Mouse (Mus musculus): ENCODE data around the gene Lin54. TPM values are rescaled to one million over a fixed set of nuclear protein-coding genes. Genes with fewer than 3 reads are reported as not detected.

Gene Lin54
- polyA plus RNA-seq (2015; fragmentation: Nextera tagmentation; extraction: Ambion mirVana), result 11.2 and 12.1 TPM in 2 replicates

DNA sequence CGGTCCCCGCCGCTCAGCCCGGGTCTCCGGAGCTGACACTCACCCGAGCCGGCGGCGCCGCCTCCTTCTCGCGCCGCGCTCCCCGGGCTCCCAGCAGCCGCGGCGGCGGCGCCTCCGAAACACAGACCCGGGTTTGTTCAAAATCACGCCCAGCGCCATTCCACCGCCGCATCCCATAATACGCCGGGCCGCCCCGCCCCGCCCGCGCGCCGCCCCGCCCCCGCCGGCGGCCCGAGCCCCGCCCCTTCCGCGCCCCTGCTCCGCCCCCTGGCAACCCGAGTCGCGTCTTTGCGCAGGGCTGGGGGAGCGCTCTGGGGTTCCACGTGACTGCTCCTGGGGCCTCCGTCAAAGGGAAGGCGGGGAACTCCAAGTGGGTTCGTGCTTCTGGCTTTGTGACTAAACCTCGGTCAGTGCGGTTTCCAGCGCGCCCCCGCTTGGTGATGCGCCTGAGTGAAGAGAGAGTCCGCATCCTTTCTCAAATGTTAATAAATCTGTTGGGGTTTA lies at the start of gene Lin54:
TSS of gene Lin54 (minus strand) at position 182 of the 504 bp plus-strand sequence.
- Histone ChIP-seq H3K4me3 (ENCODE audit: low read length) (peak within 1 kb of the TSS; percentile 85), H3K9me3 (ENCODE audit: low read length) (no peaks in the 10 kb centered on the region), H3K4me2 (replicated peaks; ENCODE audit: low read depth, low read length) (peak within 1 kb of the TSS; percentile 96), H3K9ac (replicated peaks; ENCODE audit: low read length) (peak within 1 kb of the TSS; percentile 80), H3K27me3 (ENCODE audit: insufficient read depth, low read length) (no peaks in the 10 kb centered on the region), H3K4me1 (ENCODE audit: insufficient read depth, low read length) (peaks cover 18% of the 10 kb centered on the region), H3K27ac (ENCODE audit: low read length) (peak within 1 kb of the TSS; percentile 75), H3K36me3 (ENCODE audit: insufficient read depth, low read length) (no peaks in the 10 kb centered on the region)
- WGBS, result under 1% methylated on average over 47 of the region's 60 CpGs
- peak; percentile 93 for ATAC-seq (ENCODE audit: low FRiP score, low TSS enrichment)

- Histone ChIP-seq H3K27ac (ENCODE audit: low read length) (no peak overlapping the region), H3K9me3 (ENCODE audit: low read length) (no peaks in the 10 kb centered on the region), H3K9ac (replicated peaks; ENCODE audit: low read length) (no peak overlapping the region), H3K4me3 (ENCODE audit: low read length) (no peak overlapping the region), H3K4me1 (ENCODE audit: insufficient read depth, low read length) (no peaks in the 10 kb centered on the region; the same call in 1 of the 2 replicates), H3K27me3 (ENCODE audit: insufficient read depth, low read length) (no peaks in the 10 kb centered on the region), H3K36me3 (ENCODE audit: insufficient read depth, low read length) (peaks cover 37% of the 10 kb centered on the region), H3K4me2 (replicated peaks; ENCODE audit: low read depth, low read length) (no peak overlapping the region)
- 95% methylated on average over 1 of the region's 1 CpGs for WGBS
- ATAC-seq (ENCODE audit: low FRiP score, low TSS enrichment), result no peak
These were observed 49.7 kb upstream of the Lin54 start for GRCm38 (mm10) chr5:100550151-100550550.

- Histone ChIP-seq H3K9me3 (ENCODE audit: low read length) (no peaks in the 10 kb centered on the region), H3K9ac (replicated peaks; ENCODE audit: low read length) (no peak overlapping the region), H3K27me3 (ENCODE audit: insufficient read depth, low read length) (no peaks in the 10 kb centered on the region), H3K27ac (ENCODE audit: low read length) (no peak overlapping the region), H3K36me3 (ENCODE audit: insufficient read depth, low read length) (peaks cover 44% of the 10 kb centered on the region), H3K4me2 (replicated peaks; ENCODE audit: low read depth, low read length) (no peak overlapping the region), H3K4me3 (ENCODE audit: low read length) (no peak overlapping the region), H3K4me1 (ENCODE audit: insufficient read depth, low read length) (no peaks in the 10 kb centered on the region; the same call in 1 of the 2 replicates)
- no peak for ATAC-seq (ENCODE audit: low FRiP score, low TSS enrichment)
- 95% methylated on average over 4 of the region's 4 CpGs for WGBS
These were observed 48.9 kb upstream of the Lin54 start for GRCm38 (mm10) chr5:100549311-100549710.

- Histone ChIP-seq H3K36me3 (ENCODE audit: insufficient read depth, low read length) (peaks cover 52% of the 10 kb centered on the region), H3K9ac (replicated peaks; ENCODE audit: low read length) (no peak overlapping the region), H3K4me3 (ENCODE audit: low read length) (no peak overlapping the region), H3K4me1 (ENCODE audit: insufficient read depth, low read length) (no peaks in the 10 kb centered on the region), H3K27ac (ENCODE audit: low read length) (no peak overlapping the region), H3K4me2 (replicated peaks; ENCODE audit: low read depth, low read length) (no peak overlapping the region), H3K9me3 (ENCODE audit: low read length) (no peaks in the 10 kb centered on the region), H3K27me3 (ENCODE audit: insufficient read depth, low read length) (no peaks in the 10 kb centered on the region)
- WGBS, result 67% methylated on average over 2 of the region's 2 CpGs
- ATAC-seq (ENCODE audit: low FRiP score, low TSS enrichment), result no peak
These were observed 47.8 kb upstream of the Lin54 start for GRCm38 (mm10) chr5:100548236-100548635.

DNA sequence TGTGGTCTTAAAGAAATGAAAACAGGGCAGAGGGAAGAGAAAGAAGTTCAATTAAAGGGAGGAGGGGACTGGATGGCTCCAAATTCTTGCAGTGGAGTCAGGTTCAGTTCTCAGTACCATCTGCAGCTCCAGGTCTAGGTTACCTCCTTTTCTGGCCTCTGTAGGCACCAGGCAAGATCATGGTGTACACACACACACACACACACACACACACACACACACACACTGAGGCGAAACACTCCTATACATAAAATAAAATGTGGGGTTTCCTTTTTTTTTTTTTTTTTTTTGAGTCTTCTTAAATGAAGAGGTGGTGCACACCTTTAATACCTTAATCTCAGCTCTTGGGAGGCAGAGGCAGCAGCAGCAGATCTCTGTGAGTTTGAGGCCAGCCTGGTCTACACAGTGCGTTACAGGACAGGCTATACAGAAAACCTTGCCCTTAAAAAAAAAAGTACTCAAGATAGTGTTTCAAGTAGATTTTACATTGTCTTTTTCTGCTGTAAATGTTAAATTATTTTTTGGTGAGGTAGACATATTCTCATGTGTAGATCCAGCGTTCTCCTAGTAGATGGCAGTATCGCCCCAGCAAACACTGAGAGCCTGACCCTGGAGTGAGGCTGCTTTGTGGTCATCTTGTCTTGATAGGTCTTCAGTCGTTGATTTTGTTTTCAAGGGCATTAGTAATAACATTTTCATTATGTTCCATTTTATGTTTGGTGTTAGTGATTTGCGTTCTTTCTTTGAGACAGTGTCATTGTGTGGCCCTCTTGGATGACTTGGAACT lies 46.0 kb upstream of the Lin54 start:
- Histone ChIP-seq H3K4me1 (ENCODE audit: insufficient read depth, low read length) (no peaks in the 10 kb centered on the region), H3K9ac (replicated peaks; ENCODE audit: low read length) (no peak overlapping the region), H3K27ac (ENCODE audit: low read length) (no peak overlapping the region), H3K9me3 (ENCODE audit: low read length) (no peaks in the 10 kb centered on the region), H3K27me3 (ENCODE audit: insufficient read depth, low read length) (no peaks in the 10 kb centered on the region), H3K4me2 (replicated peaks; ENCODE audit: low read depth, low read length) (no peak overlapping the region), H3K4me3 (ENCODE audit: low read length) (no peak overlapping the region), H3K36me3 (ENCODE audit: insufficient read depth, low read length) (peaks cover 68% of the 10 kb centered on the region)
- WGBS, result 82% methylated on average over 6 of the region's 6 CpGs
- no peak for ATAC-seq (ENCODE audit: low FRiP score, low TSS enrichment)

DNA sequence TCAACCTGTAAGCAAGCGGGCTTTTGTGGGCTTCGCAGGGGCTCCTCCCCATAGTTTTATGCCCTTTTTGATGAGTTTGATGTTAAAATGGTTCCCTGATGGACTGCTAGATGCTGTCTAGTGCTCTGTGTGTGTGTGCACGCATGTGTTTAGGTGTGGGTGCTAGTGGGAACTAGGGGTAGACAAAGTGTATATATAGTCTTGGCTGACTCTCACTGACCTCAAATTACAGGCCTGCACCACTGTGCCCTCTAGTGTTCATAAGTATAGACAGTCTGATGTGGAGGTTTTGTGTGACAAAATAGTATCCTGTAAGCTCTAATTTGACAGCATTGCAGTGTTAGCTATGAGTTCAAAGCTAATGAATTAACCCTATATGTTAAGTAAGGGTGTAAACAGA lies 36.2 kb upstream of the Lin54 start:
- H3K9me3 ChIP-seq (ENCODE audit: low read length), result no peaks in the 10 kb centered on the region
- no peak overlapping the region for H3K4me3 ChIP-seq (ENCODE audit: low read length)
- no peak overlapping the region for H3K27ac ChIP-seq (ENCODE audit: low read length)
- WGBS, result 77% methylated on average over 3 of the region's 3 CpGs
- ATAC-seq (ENCODE audit: low FRiP score, low TSS enrichment), result no peak
- peaks cover 50% of the 10 kb centered on the region for H3K36me3 ChIP-seq (ENCODE audit: insufficient read depth, low read length)
- H3K4me2 ChIP-seq (replicated peaks; ENCODE audit: low read depth, low read length), result no peak overlapping the region
- no peaks in the 10 kb centered on the region for H3K27me3 ChIP-seq (ENCODE audit: insufficient read depth, low read length)
- H3K4me1 ChIP-seq (ENCODE audit: insufficient read depth, low read length), result no peaks in the 10 kb centered on the region
- H3K9ac ChIP-seq (replicated peaks; ENCODE audit: low read length), result no peak overlapping the region

GRCm38 (mm10) chr5:100535826-100536225 lies 35.4 kb upstream of the Lin54 start:
- peaks cover 52% of the 10 kb centered on the region for H3K36me3 ChIP-seq (ENCODE audit: insufficient read depth, low read length)
- no peak overlapping the region for H3K27ac ChIP-seq (ENCODE audit: low read length)
- H3K4me2 ChIP-seq (replicated peaks; ENCODE audit: low read depth, low read length), result no peak overlapping the region
- no peaks in the 10 kb centered on the region for H3K9me3 ChIP-seq (ENCODE audit: low read length)
- no peaks in the 10 kb centered on the region for H3K4me1 ChIP-seq (ENCODE audit: insufficient read depth, low read length)
- 79% methylated on average over 7 of the region's 7 CpGs for WGBS
- no peaks in the 10 kb centered on the region for H3K27me3 ChIP-seq (ENCODE audit: insufficient read depth, low read length)
- ATAC-seq (ENCODE audit: low FRiP score, low TSS enrichment), result no peak
- H3K9ac ChIP-seq (replicated peaks; ENCODE audit: low read length), result no peak overlapping the region
- no peak overlapping the region for H3K4me3 ChIP-seq (ENCODE audit: low read length)

DNA sequence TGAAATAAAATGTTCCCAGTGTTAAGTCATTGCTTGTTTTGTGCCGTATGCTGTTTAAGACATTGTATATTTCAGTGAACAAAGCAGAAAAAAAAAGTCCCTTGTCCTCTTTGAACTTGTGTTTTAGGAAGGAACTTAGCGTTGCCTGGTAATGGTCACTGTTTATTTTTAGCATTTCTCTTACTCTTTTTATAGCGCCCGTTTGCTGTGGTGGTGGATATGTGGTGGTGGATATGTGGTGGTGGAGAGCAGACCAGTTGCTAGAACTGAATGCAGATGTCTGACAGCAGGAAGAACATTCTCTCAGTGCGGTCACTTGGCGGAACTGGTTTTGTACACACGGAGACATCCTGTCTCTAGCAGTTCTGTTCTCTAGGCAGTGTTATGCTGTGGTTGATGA lies 25.7 kb upstream of the Lin54 start:
- Histone ChIP-seq H3K27ac (ENCODE audit: low read length) (no peak overlapping the region), H3K9ac (replicated peaks; ENCODE audit: low read length) (no peak overlapping the region), H3K4me1 (ENCODE audit: insufficient read depth, low read length) (no peaks in the 10 kb centered on the region), H3K9me3 (ENCODE audit: low read length) (no peaks in the 10 kb centered on the region), H3K27me3 (ENCODE audit: insufficient read depth, low read length) (no peaks in the 10 kb centered on the region), H3K36me3 (ENCODE audit: insufficient read depth, low read length) (peaks cover 35% of the 10 kb centered on the region), H3K4me2 (replicated peaks; ENCODE audit: low read depth, low read length) (no peak overlapping the region), H3K4me3 (ENCODE audit: low read length) (no peak overlapping the region)
- ATAC-seq (ENCODE audit: low FRiP score, low TSS enrichment), result no peak
- WGBS, result 73% methylated on average over 7 of the region's 7 CpGs

DNA sequence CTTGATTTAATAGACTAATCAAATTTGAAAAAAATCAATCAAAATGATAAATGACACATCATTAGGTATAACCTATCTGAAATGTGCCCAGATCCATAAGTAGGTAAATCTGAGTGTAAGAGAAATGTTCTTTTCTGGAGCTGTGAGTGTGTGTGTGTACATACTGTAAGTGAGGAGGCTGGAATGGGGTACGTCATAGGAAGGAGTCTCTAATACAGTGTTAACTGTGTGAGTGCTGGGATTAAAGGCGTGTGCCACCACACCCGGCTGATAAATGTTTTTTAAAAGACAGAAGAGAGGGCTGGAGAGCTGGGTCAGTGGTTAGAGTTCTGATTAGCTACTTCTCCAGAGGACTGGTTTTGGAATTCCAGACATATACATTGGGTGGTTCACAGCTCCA lies 25.2 kb upstream of the Lin54 start:
- Histone ChIP-seq H3K36me3 (ENCODE audit: insufficient read depth, low read length) (peaks cover 30% of the 10 kb centered on the region), H3K4me2 (replicated peaks; ENCODE audit: low read depth, low read length) (no peak overlapping the region), H3K9ac (replicated peaks; ENCODE audit: low read length) (no peak overlapping the region), H3K27ac (ENCODE audit: low read length) (no peak overlapping the region), H3K4me1 (ENCODE audit: insufficient read depth, low read length) (no peaks in the 10 kb centered on the region), H3K4me3 (ENCODE audit: low read length) (no peak overlapping the region), H3K27me3 (ENCODE audit: insufficient read depth, low read length) (no peaks in the 10 kb centered on the region), H3K9me3 (ENCODE audit: low read length) (no peaks in the 10 kb centered on the region)
- WGBS, result 71% methylated on average over 3 of the region's 3 CpGs
- ATAC-seq (ENCODE audit: low FRiP score, low TSS enrichment), result no peak

DNA sequence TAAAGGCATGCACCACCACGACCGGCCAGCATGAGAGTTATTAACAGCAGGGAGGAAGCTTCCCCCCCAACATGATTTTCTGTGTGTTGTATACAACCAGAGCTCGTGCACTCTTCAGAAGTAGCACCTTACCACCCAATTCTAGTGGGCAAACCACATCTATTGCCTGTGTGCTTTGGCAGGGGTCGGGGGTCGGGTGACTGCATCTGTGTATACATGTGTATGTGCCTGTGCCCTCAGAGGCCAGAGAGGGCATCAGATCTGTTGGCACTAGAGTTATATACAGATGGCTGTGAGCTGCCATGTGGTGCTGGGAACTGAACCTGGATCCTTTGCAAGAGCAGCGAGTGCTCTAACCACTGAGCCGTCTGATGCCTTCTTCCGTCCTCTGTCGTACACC lies 24.5 kb upstream of the Lin54 start:
- H3K9me3 ChIP-seq (ENCODE audit: low read length), result no peaks in the 10 kb centered on the region
- no peak overlapping the region for H3K27ac ChIP-seq (ENCODE audit: low read length)
- ATAC-seq (ENCODE audit: low FRiP score, low TSS enrichment), result peak; percentile 59; the same call in 1 of the 2 replicates
- H3K27me3 ChIP-seq (ENCODE audit: insufficient read depth, low read length), result no peaks in the 10 kb centered on the region
- peaks cover 23% of the 10 kb centered on the region for H3K36me3 ChIP-seq (ENCODE audit: insufficient read depth, low read length)
- H3K4me3 ChIP-seq (ENCODE audit: low read length), result no peak overlapping the region
- WGBS, result 96% methylated on average over 9 of the region's 9 CpGs
- H3K4me1 ChIP-seq (ENCODE audit: insufficient read depth, low read length), result peaks cover 4% of the 10 kb centered on the region
- no peak overlapping the region for H3K4me2 ChIP-seq (replicated peaks; ENCODE audit: low read depth, low read length)
- H3K9ac ChIP-seq (replicated peaks; ENCODE audit: low read length), result no peak overlapping the region
